Mouse (Mus musculus) cerebellum, adult 2 months (tissue): ENCODE data around the gene Mlst8.

Source experiments
- CTCF ChIP-seq: fragments of 200-500 bp; IDR thresholded peaks from 2 replicates; pipeline ENCODE4 v1.5.1; 2011; ENCODE audit warnings: low read depth, mild to moderate bottlenecking, control low read depth, low read length, moderate library complexity, borderline replicate concordance; ENCODE audit not compliant: insufficient read depth
- POLR2A ChIP-seq: fragments of 200-500 bp; IDR thresholded peaks from 2 replicates; pipeline ENCODE4 v1.6.1; 2011; ENCODE audit warnings: low read length, control low read depth, borderline replicate concordance; ENCODE audit not compliant: insufficient read depth

- no peak for TF ChIP-seq POLR2A
- no peak for TF ChIP-seq CTCF
These were observed 25.5 kb downstream of the Mlst8 start for GRCm38 (mm10) chr17:24453372-24453771.
